Comparison of ENCODE assay signal across 9 mouse cellular contexts in genomic region chr8:83971661-83972060, GRCm38 (mm10). TPM values are rescaled to one million over a fixed set of nuclear protein-coding genes. Genes with fewer than 3 reads are reported as not detected.
A peak's percentile ranks its signal among the peaks of the same experiment; 100 is the strongest.
DNase-seq lines count a peak whose midpoint lies in the region; ATAC-seq and TF ChIP-seq lines count a peak whose summit lies in the region.
"Had no signal": no experiment of that assay in that cellular context is flagged by ENCODE, and none has a peak within 500 bp of the region (broad histone marks: within the 10 kb centered on the region; RNA-seq: fewer than 3 reads in every experiment).

No protein-coding gene starts in this region.

- intact Hi-C loops in gastrocnemius, adult 2 months (cut with DNase I) = no loop called here
- intact Hi-C loops in gastrocnemius, postnatal 36 days (cut with DNase I) = no loop called here

- peaks cover 39% of the 10 kb centered on the region for H3K36me3 ChIP-seq in E14TG2a.4 (ENCODE audit: insufficient read depth, low read length)
- H3K36me3 ChIP-seq in heart, embryonic 16.5 days (ENCODE audit: control insufficient read depth, insufficient read depth) = peaks cover 23% of the 10 kb centered on the region
- H3K36me3 ChIP-seq in liver, embryonic 16.5 days (ENCODE audit: control insufficient read depth, insufficient read depth) = peaks cover 33% of the 10 kb centered on the region

- peak overlapping the region; percentile 93 for H3K27ac ChIP-seq in gastrocnemius, adult 2 months
- H3K27ac ChIP-seq in heart, embryonic 16.5 days (ENCODE audit: low read length) = no peak overlapping the region; the same call in 1 of the 2 replicates
- H3K27ac ChIP-seq in liver, embryonic 16.5 days (ENCODE audit: low read length) = peak overlapping the region; percentile 78
- no peak overlapping the region for H3K27ac ChIP-seq in cerebellum, adult 2 months (ENCODE audit: insufficient read depth, low read length)

- H3K27me3 ChIP-seq in E14TG2a.4 (ENCODE audit: insufficient read depth, low read length) = no peaks in the 10 kb centered on the region
- no peaks in the 10 kb centered on the region for H3K27me3 ChIP-seq in heart, embryonic 16.5 days (ENCODE audit: control insufficient read depth, insufficient read depth, low read length)
- H3K27me3 ChIP-seq in liver, embryonic 16.5 days (ENCODE audit: control insufficient read depth, insufficient read depth, low read depth, low read length) = no peaks in the 10 kb centered on the region
- no peaks in the 10 kb centered on the region for H3K27me3 ChIP-seq in cerebellum, adult 2 months (ENCODE audit: control insufficient read depth, insufficient read depth, low read length)

- H3K4me3 ChIP-seq in gastrocnemius, adult 2 months = peak overlapping the region; percentile 95
- peak overlapping the region; percentile 90 for H3K4me3 ChIP-seq in E14TG2a.4 (replicated peaks; ENCODE audit: low read length)
- H3K4me3 ChIP-seq in heart, embryonic 16.5 days (ENCODE audit: low read length) = peak overlapping the region; percentile 94
- H3K4me3 ChIP-seq in liver, embryonic 16.5 days (ENCODE audit: low read depth, low read length) = peak overlapping the region; percentile 71
- H3K4me3 ChIP-seq in cerebellum, adult 2 months (replicated peaks; ENCODE audit: insufficient read depth, low read depth, low read length) = no peak overlapping the region

- no peak for ATAC-seq in heart, embryonic 16.5 days (replicated peaks; ENCODE audit: extremely low read depth, insufficient read depth, low FRiP score)
- no peak for ATAC-seq in liver, embryonic 16.5 days (ENCODE audit: low read depth)

- WGBS in heart, embryonic 16.5 days = 73% methylated on average over 6 of the region's 6 CpGs
- WGBS in liver, embryonic 16.5 days (ENCODE audit: insufficient replicate concordance) = 70% methylated on average over 6 of the region's 6 CpGs
- 80% methylated on average over 6 of the region's 6 CpGs for WGBS in cerebellum, adult 2 months

- no peak for TF ChIP-seq CTCF in gastrocnemius, adult 2 months (IDR thresholded peaks at IDR 0.05)
- no peak for TF ChIP-seq CTCF in E14TG2a.4 (conservative IDR thresholded peaks at IDR 0.05; ENCODE audit: low read length)
- TF ChIP-seq CTCF in cerebellum, adult 2 months (IDR thresholded peaks at IDR 0.05; ENCODE audit: borderline replicate concordance, insufficient read depth, low read depth, low read length) = no peak

- peaks cover 30% of the 10 kb centered on the region for H3K4me1 ChIP-seq in E14TG2a.4 (replicated peaks; ENCODE audit: low read depth, low read length)
- H3K4me1 ChIP-seq in heart, embryonic 16.5 days (ENCODE audit: control insufficient read depth, insufficient read depth, low read length) = peaks cover 25% of the 10 kb centered on the region
- peaks cover 28% of the 10 kb centered on the region for H3K4me1 ChIP-seq in liver, embryonic 16.5 days (ENCODE audit: control insufficient read depth, low read depth, low read length)
- H3K4me1 ChIP-seq in cerebellum, adult 2 months (ENCODE audit: control insufficient read depth, insufficient read depth, low read length) = peaks cover 4% of the 10 kb centered on the region

- no peak overlapping the region; the same call in 1 of the 2 replicates for H3K9ac ChIP-seq in heart, embryonic 16.5 days (ENCODE audit: low read length)
- H3K9ac ChIP-seq in liver, embryonic 16.5 days (ENCODE audit: low read depth, low read length) = peak overlapping the region; percentile 74

- TF ChIP-seq POLR2A in cerebellum, adult 2 months (IDR thresholded peaks at IDR 0.05; ENCODE audit: borderline replicate concordance, insufficient read depth, low read length) = no peak

- peak overlapping the region; percentile 94 for H3K4me2 ChIP-seq in heart, embryonic 16.5 days (ENCODE audit: low read depth, low read length)
- H3K4me2 ChIP-seq in liver, embryonic 16.5 days (ENCODE audit: low read depth, low read length) = peak overlapping the region; percentile 98

- DNase-seq in gastrocnemius, adult 2 months = no peak
- no peak for DNase-seq in gastrocnemius, postnatal 36 days
- no peak for DNase-seq in cerebellum, adult 2 months
- DNase-seq in retina, embryonic 14.5 days (ENCODE audit: low spot score) = no peak
- no peak for DNase-seq in right cerebral cortex, postnatal 36 days (ENCODE audit: low spot score in 2 of 2)
- DNase-seq: kidney, postnatal 14 days had no signal

- no peaks in the 10 kb centered on the region for H3K9me3 ChIP-seq in E14TG2a.4 (ENCODE audit: low read length)
- H3K9me3 ChIP-seq in heart, embryonic 16.5 days (replicated peaks; ENCODE audit: control insufficient read depth, low read length) = no peaks in the 10 kb centered on the region
- no peaks in the 10 kb centered on the region for H3K9me3 ChIP-seq in liver, embryonic 16.5 days (replicated peaks; ENCODE audit: control insufficient read depth, low read length)

RNA-seq across cellular contexts. Expression of gene Prkaca, which starts 1.1 kb away (rescaled TPM):
- 100 to 1,000 TPM; 137 to 165 TPM for total RNA-seq in gastrocnemius, adult 2 months (2021)
- 100 to 1,000 TPM; 148 to 165 TPM for total RNA-seq in gastrocnemius, postnatal 36 days (2021)
- polyA plus RNA-seq in heart, embryonic 16.5 days (2015; fragmentation: Nextera tagmentation; extraction: Ambion mirVana) = 258 and 282 TPM in 2 replicates
- polyA plus RNA-seq in liver, embryonic 16.5 days (2015; fragmentation: Nextera tagmentation; extraction: Ambion mirVana) = 29.8 and 39.9 TPM in 2 replicates
- polyA plus RNA-seq in cerebellum, adult 2 months (2012; rRNA removed) = 235 and 256 TPM in 2 replicates

RNA-seq across cellular contexts. Expression of gene Asf1b, which starts 16.4 kb away (rescaled TPM):
- total RNA-seq in gastrocnemius, adult 2 months (2021) = under 1 TPM; 0.23 to 0.42 TPM
- under 1 TPM; 0.42 to 0.71 TPM for total RNA-seq in gastrocnemius, postnatal 36 days (2021)
- 65.2 and 69.1 TPM in 2 replicates for polyA plus RNA-seq in heart, embryonic 16.5 days (2015; fragmentation: Nextera tagmentation; extraction: Ambion mirVana)
- 108 and 110 TPM in 2 replicates for polyA plus RNA-seq in liver, embryonic 16.5 days (2015; fragmentation: Nextera tagmentation; extraction: Ambion mirVana)
- polyA plus RNA-seq in cerebellum, adult 2 months (2012; rRNA removed) = 2.0 and 2.5 TPM in 2 replicates

RNA-seq across cellular contexts. Expression of gene Gm10644, which starts 16.7 kb away (rescaled TPM):
- under 1 TPM; 0.64 to 0.84 TPM for total RNA-seq in gastrocnemius, adult 2 months (2021)
- total RNA-seq in gastrocnemius, postnatal 36 days (2021) = under 1 TPM; 0.27 to 0.56 TPM
- 1.0 and 1.2 TPM in 2 replicates for polyA plus RNA-seq in heart, embryonic 16.5 days (2015; fragmentation: Nextera tagmentation; extraction: Ambion mirVana)
- 0.41 and 0.43 TPM in 2 replicates for polyA plus RNA-seq in liver, embryonic 16.5 days (2015; fragmentation: Nextera tagmentation; extraction: Ambion mirVana)
- polyA plus RNA-seq in cerebellum, adult 2 months (2012; rRNA removed) = 0.56 and 0.74 TPM in 2 replicates

RNA-seq across cellular contexts. Expression of gene Samd1, which starts 25.8 kb away (rescaled TPM):
- 10 to 100 TPM; 15.1 to 19.8 TPM for total RNA-seq in gastrocnemius, adult 2 months (2021)
- total RNA-seq in gastrocnemius, postnatal 36 days (2021) = 10 to 100 TPM; 13.0 TPM
- 5.4 and 6.0 TPM in 2 replicates for polyA plus RNA-seq in heart, embryonic 16.5 days (2015; fragmentation: Nextera tagmentation; extraction: Ambion mirVana)
- polyA plus RNA-seq in liver, embryonic 16.5 days (2015; fragmentation: Nextera tagmentation; extraction: Ambion mirVana) = 3.6 and 3.9 TPM in 2 replicates
- polyA plus RNA-seq in cerebellum, adult 2 months (2012; rRNA removed) = 50.5 and 55.1 TPM in 2 replicates

RNA-seq across cellular contexts. Expression of gene 1700067K01Rik, which starts 29.6 kb away (rescaled TPM):
- under 1 TPM in 1 of 2 experiments, not detected in 1; 0.48 TPM for total RNA-seq in gastrocnemius, adult 2 months (2021)
- total RNA-seq in gastrocnemius, postnatal 36 days (2021) = under 1 TPM in 1 of 2 experiments, not detected in 1; 0.48 TPM
- 0.89 and 1.1 TPM in 2 replicates for polyA plus RNA-seq in heart, embryonic 16.5 days (2015; fragmentation: Nextera tagmentation; extraction: Ambion mirVana)
- polyA plus RNA-seq in liver, embryonic 16.5 days (2015; fragmentation: Nextera tagmentation; extraction: Ambion mirVana) = 0.56 and 0.58 TPM in 2 replicates
- 0.11 and 0.14 TPM in 2 replicates for polyA plus RNA-seq in cerebellum, adult 2 months (2012; rRNA removed)

Comparison
In these comparisons a context has a peak if more than half of its experiments do, and no peak if none do; other contexts are left out.
1. H3K27ac ChIP-seq: peak in gastrocnemius, adult 2 months (single experiment) and liver, embryonic 16.5 days (single experiment); none in heart, embryonic 16.5 days (single experiment) and cerebellum, adult 2 months (single experiment).
2. RNA of gene Asf1b, which starts 16.4 kb away (polyA plus RNA-seq): 108 to 110 TPM in liver, embryonic 16.5 days and 65.2 to 69.1 TPM in heart, embryonic 16.5 days; 2.0 to 2.5 TPM in cerebellum, adult 2 months; every median in the first group is over 10 times any median in the second.